Mouse (Mus musculus): ENCODE measurements around the gene Lep. TPM values are rescaled to one million over a fixed set of nuclear protein-coding genes. Genes with fewer than 3 reads are reported as not detected.

Gene Lep
- polyA plus RNA-seq, 1 experiment = not detected

- Histone ChIP-seq H3K27me3 (ENCODE audit: control insufficient read depth, insufficient read depth, low read length) (no peaks in the 10 kb centered on the region; the same call in 1 of the 2 replicates), H3K27ac (ENCODE audit: insufficient read depth, low read depth, low read length) (no peak overlapping the region), H3K36me3 (ENCODE audit: control insufficient read depth, insufficient read depth, low read length) (no peaks in the 10 kb centered on the region), H3K4me1 (ENCODE audit: control insufficient read depth, insufficient read depth, insufficient read length, low read length) (no peaks in the 10 kb centered on the region), H3K4me3 (ENCODE audit: low read depth, low read length) (no peak overlapping the region)
- 47% methylated on average over 5 of the region's 5 CpGs for WGBS
- TF ChIP-seq POLR2A (IDR thresholded peaks at IDR 0.05; ENCODE audit: low read depth, low read length) = no peak
- TF ChIP-seq CTCF (IDR thresholded peaks at IDR 0.05; ENCODE audit: extremely low read depth, insufficient read length, insufficient replicate concordance, low read depth, low read length) = no peak
Observed at GRCm38 (mm10) chr6:29049926-29050325, 10.1 kb upstream of the Lep start.

GRCm38 (mm10) chr6:29052188-29052587 lies 7.8 kb upstream of the Lep start:
- H3K27me3 ChIP-seq (ENCODE audit: control insufficient read depth, insufficient read depth, low read length) = no peaks in the 10 kb centered on the region; the same call in 1 of the 2 replicates
- WGBS = 49% methylated on average over 9 of the region's 9 CpGs
- H3K27ac ChIP-seq (ENCODE audit: insufficient read depth, low read depth, low read length) = no peak overlapping the region
- no peak for TF ChIP-seq POLR2A (IDR thresholded peaks at IDR 0.05; ENCODE audit: low read depth, low read length)
- no peak for TF ChIP-seq CTCF (IDR thresholded peaks at IDR 0.05; ENCODE audit: extremely low read depth, insufficient read length, insufficient replicate concordance, low read depth, low read length)
- H3K4me1 ChIP-seq (ENCODE audit: control insufficient read depth, insufficient read depth, insufficient read length, low read length) = no peaks in the 10 kb centered on the region
- no peak overlapping the region for H3K4me3 ChIP-seq (ENCODE audit: low read depth, low read length)
- no peaks in the 10 kb centered on the region for H3K36me3 ChIP-seq (ENCODE audit: control insufficient read depth, insufficient read depth, low read length)

- Histone ChIP-seq H3K27me3 (ENCODE audit: control insufficient read depth, insufficient read depth, low read length) (no peaks in the 10 kb centered on the region; the same call in 1 of the 2 replicates), H3K27ac (ENCODE audit: insufficient read depth, low read depth, low read length) (no peak overlapping the region), H3K4me1 (ENCODE audit: control insufficient read depth, insufficient read depth, insufficient read length, low read length) (no peaks in the 10 kb centered on the region), H3K4me3 (ENCODE audit: low read depth, low read length) (no peak overlapping the region), H3K36me3 (ENCODE audit: control insufficient read depth, insufficient read depth, low read length) (no peaks in the 10 kb centered on the region)
- TF ChIP-seq CTCF (IDR thresholded peaks at IDR 0.05; ENCODE audit: extremely low read depth, insufficient read length, insufficient replicate concordance, low read depth, low read length) (no peak), POLR2A (IDR thresholded peaks at IDR 0.05; ENCODE audit: low read depth, low read length) (no peak)
- WGBS = 73% methylated on average over 7 of the region's 7 CpGs
Observed at GRCm38 (mm10) chr6:29053181-29053580, 6.8 kb upstream of the Lep start.

- Histone ChIP-seq H3K27me3 (ENCODE audit: control insufficient read depth, insufficient read depth, low read length) (no peaks in the 10 kb centered on the region), H3K4me1 (ENCODE audit: control insufficient read depth, insufficient read depth, insufficient read length, low read length) (no peaks in the 10 kb centered on the region), H3K4me3 (ENCODE audit: low read depth, low read length) (no peak overlapping the region), H3K36me3 (ENCODE audit: control insufficient read depth, insufficient read depth, low read length) (no peaks in the 10 kb centered on the region), H3K27ac (ENCODE audit: insufficient read depth, low read depth, low read length) (no peak overlapping the region)
- TF ChIP-seq POLR2A (IDR thresholded peaks at IDR 0.05; ENCODE audit: low read depth, low read length) (no peak), CTCF (IDR thresholded peaks at IDR 0.05; ENCODE audit: extremely low read depth, insufficient read length, insufficient replicate concordance, low read depth, low read length) (no peak)
- 88% methylated on average over 7 of the region's 7 CpGs for WGBS
Observed at GRCm38 (mm10) chr6:29056377-29056776, 3.6 kb upstream of the Lep start.

GRCm38 (mm10) chr6:29066389-29066790 lies 6.4 kb downstream of the Lep start:
- WGBS = 53% methylated on average over 8 of the region's 8 CpGs
- Histone ChIP-seq H3K36me3 (ENCODE audit: control insufficient read depth, insufficient read depth, low read length) (no peaks in the 10 kb centered on the region), H3K27me3 (ENCODE audit: control insufficient read depth, insufficient read depth, low read length) (no peaks in the 10 kb centered on the region), H3K4me1 (ENCODE audit: control insufficient read depth, insufficient read depth, insufficient read length, low read length) (no peaks in the 10 kb centered on the region), H3K4me3 (ENCODE audit: low read depth, low read length) (no peak overlapping the region), H3K27ac (ENCODE audit: insufficient read depth, low read depth, low read length) (no peak overlapping the region)
- no peak for TF ChIP-seq POLR2A (IDR thresholded peaks at IDR 0.05; ENCODE audit: low read depth, low read length)
- no peak for TF ChIP-seq CTCF (IDR thresholded peaks at IDR 0.05; ENCODE audit: extremely low read depth, insufficient read length, insufficient replicate concordance, low read depth, low read length)

GRCm38 (mm10) chr6:29072258-29072657 lies 12.2 kb downstream of the Lep start:
- Histone ChIP-seq H3K27ac (ENCODE audit: insufficient read depth, low read depth, low read length) (no peak overlapping the region), H3K27me3 (ENCODE audit: control insufficient read depth, insufficient read depth, low read length) (no peaks in the 10 kb centered on the region), H3K4me3 (ENCODE audit: low read depth, low read length) (no peak overlapping the region), H3K36me3 (ENCODE audit: control insufficient read depth, insufficient read depth, low read length) (no peaks in the 10 kb centered on the region), H3K4me1 (ENCODE audit: control insufficient read depth, insufficient read depth, insufficient read length, low read length) (no peaks in the 10 kb centered on the region)
- 78% methylated on average over 4 of the region's 4 CpGs for WGBS
- no peak for TF ChIP-seq CTCF (IDR thresholded peaks at IDR 0.05; ENCODE audit: extremely low read depth, insufficient read length, insufficient replicate concordance, low read depth, low read length)
- no peak for TF ChIP-seq POLR2A (IDR thresholded peaks at IDR 0.05; ENCODE audit: low read depth, low read length)

GRCm38 (mm10) chr6:29073462-29074132 lies 13.6 kb downstream of the Lep start:
- Histone ChIP-seq H3K36me3 (ENCODE audit: control insufficient read depth, insufficient read depth, low read length) (no peaks in the 10 kb centered on the region), H3K27ac (ENCODE audit: insufficient read depth, low read depth, low read length) (no peak overlapping the region), H3K27me3 (ENCODE audit: control insufficient read depth, insufficient read depth, low read length) (no peaks in the 10 kb centered on the region), H3K4me3 (ENCODE audit: low read depth, low read length) (no peak overlapping the region), H3K4me1 (ENCODE audit: control insufficient read depth, insufficient read depth, insufficient read length, low read length) (no peaks in the 10 kb centered on the region)
- WGBS = 52% methylated on average over 11 of the region's 11 CpGs
- TF ChIP-seq POLR2A (IDR thresholded peaks at IDR 0.05; ENCODE audit: low read depth, low read length) (no peak), CTCF (IDR thresholded peaks at IDR 0.05; ENCODE audit: extremely low read depth, insufficient read length, insufficient replicate concordance, low read depth, low read length) (no peak)

All from small intestine, adult 2 months (tissue).